Mouse (Mus musculus) bone marrow macrophage, adult 2 months (primary cell): ENCODE results near the gene Ppp1r8.

Experiments
- CTCF ChIP-seq: IDR thresholded peaks from 2 replicates; pipeline ENCODE4 v1.5.1; 2012; ENCODE audit warnings: low read depth, mild to moderate bottlenecking, low read length, moderate library complexity
- POLR2A ChIP-seq: IDR thresholded peaks from 2 replicates; pipeline ENCODE4 v1.6.1; 2012; ENCODE audit warnings: mild to moderate bottlenecking, low read depth, low read length, borderline replicate concordance

GRCm38 (mm10) chr4:132789731-132790130 lies 53.2 kb downstream of the Ppp1r8 start:
- TF ChIP-seq POLR2A (no peak), CTCF (no peak)
